Mouse (Mus musculus) midbrain, embryonic 14.5 days (tissue): Measurements from ENCODE around the gene Cga. TPM values are rescaled to one million over a fixed set of nuclear protein-coding genes. Genes with fewer than 3 reads are reported as not detected.
A peak's percentile ranks its signal among the peaks of the same experiment; 100 is the strongest.
"Not testable (repeated sequence)": the region's sequence is repeated elsewhere in the genome, so short reads cannot be mapped to it uniquely, and the experiment has no call there.

Experiments used
- ATAC-seq: fragments of 200-750 bp; cut with Nextera tagmentation; 2 replicates; pipeline ENCODE4 v1.8.0; 2017; ENCODE audit warnings: moderate number of reproducible peaks, moderate library complexity; ENCODE audit not compliant: low FRiP score, low TSS enrichment
- DNase-seq: peaks from one replicate; pipeline ENCODE4 v3.0.0-alpha.2; 2015
- H3K27ac ChIP-seq: fragments of 300-500 bp; sonication (generic); replicated peaks from 2 replicates; pipeline ENCODE4 v1.5.1; 2014; ENCODE audit warnings: mild to moderate bottlenecking, low read depth, low read length, moderate library complexity
- H3K27me3 ChIP-seq: fragments of 300-500 bp; sonication (generic); 2 replicates; pipeline ENCODE4 v1.6.1; 2014; ENCODE audit warnings: low read length, control low read depth, mixed read lengths; ENCODE audit not compliant: control insufficient read depth, insufficient read depth
- H3K36me3 ChIP-seq: fragments of 300-500 bp; sonication (generic); 2 replicates; pipeline ENCODE4 v1.6.1; 2014; ENCODE audit warnings: low read length, control low read depth; ENCODE audit not compliant: control insufficient read depth, insufficient read depth
- H3K4me1 ChIP-seq: fragments of 300-500 bp; sonication (generic); 2 replicates; pipeline ENCODE4 v1.6.1; 2014; ENCODE audit warnings: mild to moderate bottlenecking, antibody characterized with exemption, low read length, control low read depth; ENCODE audit not compliant: control insufficient read depth, insufficient read depth
- H3K4me2 ChIP-seq: fragments of 300-500 bp; sonication (generic); 2 replicates; pipeline ENCODE4 v1.6.1; 2014; ENCODE audit warnings: mild to moderate bottlenecking, low read length, moderate library complexity
- H3K4me3 ChIP-seq: fragments of 300-500 bp; sonication (generic); replicated peaks from 2 replicates; pipeline ENCODE4 v1.5.1; 2014; ENCODE audit warnings: low read depth, low read length
- H3K9ac ChIP-seq: fragments of 300-500 bp; sonication (generic); replicated peaks from 2 replicates; pipeline ENCODE4 v1.6.1; 2014; ENCODE audit warnings: mild to moderate bottlenecking, low read length, moderate library complexity
- H3K9me3 ChIP-seq: fragments of 300-500 bp; sonication (generic); 2 replicates; pipeline ENCODE4 v1.6.1; 2016; ENCODE audit warnings: low read length, control low read depth, mixed read lengths; ENCODE audit not compliant: control insufficient read depth
- WGBS: fragments of 180-500 bp; shearing (Covaris S2); extraction: QIAGEN DNeasy Blood & Tissue Kit; methylation state at CpG from one replicate; pipeline ENCODE4 v1.1.7; 2014; 5-methylcytosine and 5-hydroxymethylcytosine counted together
- polyA plus RNA-seq: library from polyadenylated mRNA; unstranded; fragments of >200 nt; fragmentation: Nextera tagmentation; extraction: Ambion mirVana; gene quantifications from 2 replicates; pipeline ENCODE4 v1.2.1, GENCODE M21; 2014

Cga gene
- polyA plus RNA-seq, 1 experiment from 2014 or later = not detected

GRCm38 (mm10) chr4:34922177-34922870, 28.7 kb downstream of the Cga start:
- no peaks in the 10 kb centered on the region for H3K9me3 ChIP-seq
- no peak overlapping the region for H3K4me3 ChIP-seq
- no peak overlapping the region for H3K9ac ChIP-seq
- 70% methylated on average over 6 of the region's 6 CpGs for WGBS
- no peaks in the 10 kb centered on the region for H3K36me3 ChIP-seq
- H3K27ac ChIP-seq = no peak overlapping the region
- peak; percentile 86 for DNase-seq
- H3K4me1 ChIP-seq = no peaks in the 10 kb centered on the region
- no peak for ATAC-seq
- no peak overlapping the region for H3K4me2 ChIP-seq
- H3K27me3 ChIP-seq = no peaks in the 10 kb centered on the region

- H3K27ac ChIP-seq, H3K4me1 ChIP-seq, H3K4me3 ChIP-seq, H3K9me3 ChIP-seq, H3K4me2 ChIP-seq, H3K9ac ChIP-seq, ATAC-seq, H3K27me3 ChIP-seq, H3K36me3 ChIP-seq, DNase-seq: not testable (repeated sequence)
- 79% methylated on average over 7 of the region's 7 CpGs for WGBS
These were observed 34.8 kb downstream of the Cga start for GRCm38 (mm10) chr4:34928386-34928785.

GRCm38 (mm10) chr4:34941046-34941445, 47.5 kb downstream of the Cga start:
- Histone ChIP-seq H3K9me3 (no peaks in the 10 kb centered on the region), H3K27me3 (no peaks in the 10 kb centered on the region), H3K4me3 (no peak overlapping the region), H3K4me2 (no peak overlapping the region), H3K36me3 (no peaks in the 10 kb centered on the region), H3K9ac (no peak overlapping the region), H3K27ac (no peak overlapping the region), H3K4me1 (no peaks in the 10 kb centered on the region)
- ATAC-seq (no peak), DNase-seq (no peak)
- 95% methylated on average over 25 of the region's 25 CpGs for WGBS

- H3K36me3 ChIP-seq = no peaks in the 10 kb centered on the region
- no peak overlapping the region for H3K4me3 ChIP-seq
- no peak overlapping the region for H3K4me2 ChIP-seq
- H3K4me1 ChIP-seq = no peaks in the 10 kb centered on the region
- DNase-seq = no peak
- H3K27ac ChIP-seq = no peak overlapping the region
- H3K9ac ChIP-seq = no peak overlapping the region
- H3K27me3 ChIP-seq = no peaks in the 10 kb centered on the region
- no peak for ATAC-seq
- H3K9me3 ChIP-seq = no peaks in the 10 kb centered on the region
These were observed 53.6 kb downstream of the Cga start for GRCm38 (mm10) chr4:34947181-34947580.

- WGBS = 89% methylated on average over 10 of the region's 10 CpGs
- no peak for ATAC-seq
- H3K9ac ChIP-seq = no peak overlapping the region
These were observed 60.1 kb downstream of the Cga start for GRCm38 (mm10) chr4:34953716-34954115.

More at GRCm38 (mm10) chr4:34953716-34954115, 60.1 kb downstream of the Cga start:
- no peak for DNase-seq
- no peak overlapping the region for H3K4me3 ChIP-seq
- H3K9me3 ChIP-seq = no peaks in the 10 kb centered on the region
- H3K27ac ChIP-seq = no peak overlapping the region
- H3K4me2 ChIP-seq = no peak overlapping the region
- H3K36me3 ChIP-seq = no peaks in the 10 kb centered on the region
- H3K4me1 ChIP-seq = no peaks in the 10 kb centered on the region
- no peaks in the 10 kb centered on the region for H3K27me3 ChIP-seq

Other genes starting within 250 kb of the Cga start
- 40.2 and 41.8 TPM in 2 replicates for gene Slc35a1, start 206.3 kb upstream of the Cga start, polyA plus RNA-seq
- 1.4 and 1.7 TPM in 2 replicates for gene Cfap206, start 163.6 kb upstream of the Cga start, polyA plus RNA-seq
- gene Gm136, start 137.5 kb upstream of the Cga start, polyA plus RNA-seq = not detected in 2 replicates
- 50.9 and 56.0 TPM in 2 replicates for gene Smim8, start 115.4 kb upstream of the Cga start, polyA plus RNA-seq
- 39.6 and 52.8 TPM in 2 replicates for gene Zfp292, start 10.8 kb upstream of the Cga start, polyA plus RNA-seq